Mouse (Mus musculus): ENCODE measurements at regions not wholly inside any gene's neighbourhood (a gene's known extent, or its start where the extent isn't known, plus 50 kb on each side); places are given as distances from the start of the nearest gene placed in this dataset.

DNA sequence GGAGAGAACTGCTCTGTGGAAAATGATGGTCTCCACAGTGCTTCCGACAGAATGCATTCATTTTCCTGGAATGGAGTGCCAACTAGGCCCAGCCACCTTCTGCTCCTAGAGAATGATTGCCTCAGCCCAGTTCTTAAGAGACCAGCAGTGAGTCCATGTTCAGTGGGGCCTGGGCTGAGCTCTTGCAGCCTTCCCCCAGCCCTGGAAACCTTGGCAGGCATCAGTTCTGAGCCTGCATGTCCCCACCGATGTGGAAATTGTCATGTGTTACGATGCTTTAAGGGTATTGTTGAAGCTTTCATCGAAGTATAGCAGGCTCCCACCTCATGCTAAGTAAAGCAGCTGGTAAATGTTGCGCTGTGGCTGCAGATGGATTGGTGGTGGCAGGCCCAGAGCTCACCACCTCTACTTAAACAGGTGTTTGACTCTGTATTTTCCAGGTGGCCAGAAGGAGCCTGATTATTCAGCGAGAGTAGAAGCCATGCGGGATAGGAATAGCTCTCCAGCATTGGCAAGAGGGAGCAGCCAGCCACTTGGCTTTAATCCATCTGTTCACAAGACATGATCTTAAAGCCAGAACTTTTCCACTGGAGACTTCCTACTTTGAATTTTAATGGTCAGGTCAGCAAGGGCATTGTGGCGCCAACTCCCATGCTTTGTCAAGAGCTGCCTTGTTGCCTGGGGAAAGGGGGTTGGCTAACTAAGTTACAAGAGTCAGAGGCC, 437.5 kb downstream of the Meis1 start:
- Histone ChIP-seq H3K4me1 (ENCODE audit: control insufficient read depth, insufficient read depth, low read length) (no peaks in the 10 kb centered on the region), H3K36me3 (ENCODE audit: control insufficient read depth, insufficient read depth, low read length) (no peaks in the 10 kb centered on the region), H3K4me2 (ENCODE audit: low read depth) (no peak overlapping the region), H3K9ac (ENCODE audit: low read length) (no peak overlapping the region), H3K4me3 (ENCODE audit: low read depth, low read length) (no peak overlapping the region), H3K9me3 (ENCODE audit: control insufficient read depth, low read length) (no peaks in the 10 kb centered on the region), H3K27ac (ENCODE audit: low read depth, low read length) (no peak overlapping the region), H3K27me3 (ENCODE audit: control insufficient read depth, insufficient read depth, low read length) (no peaks in the 10 kb centered on the region)
- DNase-seq (ENCODE audit: low spot score) (no peak), ATAC-seq (ENCODE audit: insufficient read depth, low FRiP score, low TSS enrichment) (no peak)
- 93% methylated on average over 8 of the region's 8 CpGs for WGBS

DNA sequence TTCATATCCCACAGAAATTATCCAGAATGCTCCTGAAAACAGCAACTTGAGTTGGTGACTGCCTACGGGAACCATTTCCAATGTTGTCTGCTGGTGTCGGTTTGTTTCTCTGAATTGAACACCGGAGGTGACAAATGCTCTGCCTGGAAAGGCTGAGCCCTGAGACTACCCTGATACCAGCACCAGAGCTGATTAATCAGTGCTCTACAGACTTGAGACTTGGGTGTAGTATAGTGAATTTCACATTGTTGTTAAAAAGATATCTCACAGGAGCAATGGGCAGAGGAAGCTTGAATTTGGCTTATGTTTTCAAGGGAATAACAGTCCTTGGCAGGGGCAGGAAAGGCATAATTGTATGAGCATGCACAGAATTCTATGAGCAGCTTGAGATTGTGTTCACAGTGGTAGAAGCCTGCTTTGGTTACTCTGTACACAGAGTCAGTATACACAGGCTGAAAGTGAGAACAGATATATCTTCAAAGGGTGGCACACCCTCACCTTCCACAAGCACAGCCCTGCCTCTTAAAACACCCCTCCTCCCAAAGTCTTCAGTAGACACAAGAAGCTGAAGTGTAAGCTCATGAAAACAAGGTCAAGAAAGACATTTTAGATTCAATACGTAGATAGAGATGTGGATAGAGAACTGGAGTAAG, 447.1 kb downstream of the Meis1 start:
- no peak for ATAC-seq (ENCODE audit: insufficient read depth, low FRiP score, low TSS enrichment)
- Histone ChIP-seq H3K4me1 (ENCODE audit: control insufficient read depth, insufficient read depth, low read length) (no peaks in the 10 kb centered on the region), H3K27me3 (ENCODE audit: control insufficient read depth, insufficient read depth, low read length) (no peaks in the 10 kb centered on the region), H3K4me2 (ENCODE audit: low read depth) (no peak overlapping the region), H3K4me3 (ENCODE audit: low read depth, low read length) (no peak overlapping the region), H3K27ac (ENCODE audit: low read depth, low read length) (no peak overlapping the region), H3K9me3 (ENCODE audit: control insufficient read depth, low read length) (no peaks in the 10 kb centered on the region), H3K9ac (ENCODE audit: low read length) (no peak overlapping the region), H3K36me3 (ENCODE audit: control insufficient read depth, insufficient read depth, low read length) (no peaks in the 10 kb centered on the region)
- DNase-seq (ENCODE audit: low spot score), result no peak
- 88% methylated on average over 4 of the region's 4 CpGs for WGBS

DNA sequence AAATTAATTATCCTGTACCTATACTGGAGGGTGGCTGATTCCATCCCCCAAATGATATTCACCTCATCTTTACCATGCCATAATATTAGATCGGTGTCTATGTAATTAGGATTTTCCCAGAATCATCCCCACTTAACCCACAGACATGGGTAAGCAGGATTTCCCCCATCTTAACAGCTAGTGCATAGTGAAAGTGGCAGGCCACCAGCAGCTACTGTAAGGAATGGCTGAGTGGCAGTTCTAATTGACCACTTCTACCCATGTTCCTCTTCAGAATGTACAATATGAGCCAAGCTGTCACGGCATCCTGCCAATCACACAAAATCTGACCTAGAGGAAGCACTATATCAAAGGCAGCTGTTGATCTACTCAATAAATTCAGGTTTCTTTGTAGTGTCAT, 455.8 kb downstream of the Meis1 start:
- no peaks in the 10 kb centered on the region for H3K27me3 ChIP-seq (ENCODE audit: control insufficient read depth, insufficient read depth, low read length)
- 93% methylated on average over 2 of the region's 2 CpGs for WGBS
- DNase-seq (ENCODE audit: low spot score), result no peak
- H3K4me3 ChIP-seq (ENCODE audit: low read depth, low read length), result no peak overlapping the region
- H3K9me3 ChIP-seq (ENCODE audit: control insufficient read depth, low read length), result no peaks in the 10 kb centered on the region
- ATAC-seq (ENCODE audit: insufficient read depth, low FRiP score, low TSS enrichment), result no peak
- no peaks in the 10 kb centered on the region for H3K4me1 ChIP-seq (ENCODE audit: control insufficient read depth, insufficient read depth, low read length)
- no peak overlapping the region for H3K4me2 ChIP-seq (ENCODE audit: low read depth)
- no peak overlapping the region for H3K27ac ChIP-seq (ENCODE audit: low read depth, low read length)
- H3K36me3 ChIP-seq (ENCODE audit: control insufficient read depth, insufficient read depth, low read length), result no peaks in the 10 kb centered on the region
- no peak overlapping the region for H3K9ac ChIP-seq (ENCODE audit: low read length)

DNA sequence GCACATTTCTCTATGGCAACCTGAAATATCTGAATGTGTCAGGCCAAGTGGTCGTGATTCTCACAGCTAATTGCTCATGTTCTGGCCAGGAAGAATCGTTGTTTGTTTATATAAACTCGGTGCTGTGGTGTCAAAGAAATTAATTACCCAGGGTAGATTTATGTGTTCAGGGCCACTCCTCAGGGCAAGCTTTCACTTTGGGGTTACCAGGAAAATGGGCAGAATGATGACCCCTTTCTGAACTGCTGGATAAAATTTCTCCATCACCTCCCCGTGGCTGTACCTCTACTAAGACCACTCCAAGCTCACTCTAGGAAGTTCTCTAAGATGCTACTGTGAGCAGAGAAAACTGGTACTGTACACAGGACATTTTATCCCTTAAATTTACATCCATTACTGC, 460.1 kb downstream of the Meis1 start:
- Histone ChIP-seq H3K27me3 (ENCODE audit: control insufficient read depth, insufficient read depth, low read length) (no peaks in the 10 kb centered on the region), H3K9me3 (ENCODE audit: control insufficient read depth, low read length) (no peaks in the 10 kb centered on the region), H3K4me1 (ENCODE audit: control insufficient read depth, insufficient read depth, low read length) (no peaks in the 10 kb centered on the region), H3K9ac (ENCODE audit: low read length) (no peak overlapping the region), H3K36me3 (ENCODE audit: control insufficient read depth, insufficient read depth, low read length) (no peaks in the 10 kb centered on the region), H3K4me2 (ENCODE audit: low read depth) (no peak overlapping the region), H3K4me3 (ENCODE audit: low read depth, low read length) (no peak overlapping the region), H3K27ac (ENCODE audit: low read depth, low read length) (no peak overlapping the region)
- WGBS, result 15% methylated on average over 4 of the region's 4 CpGs
- no peak for DNase-seq (ENCODE audit: low spot score)
- no peak for ATAC-seq (ENCODE audit: insufficient read depth, low FRiP score, low TSS enrichment)

DNA sequence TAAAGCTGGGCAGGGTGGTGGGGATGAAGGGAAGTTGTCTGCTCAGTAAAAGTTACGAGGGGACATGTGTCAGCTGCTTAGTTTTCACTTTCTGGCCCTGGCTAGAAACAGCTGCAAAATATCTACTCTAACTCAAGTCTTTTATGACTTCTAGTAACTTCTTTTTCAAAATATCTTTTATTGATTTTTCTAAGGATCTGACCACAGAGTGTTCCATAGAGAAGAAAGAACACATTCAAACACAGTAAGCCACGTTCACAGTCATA, 483.3 kb downstream of the Meis1 start:
- 85% methylated on average over 2 of the region's 2 CpGs for WGBS
- DNase-seq (ENCODE audit: low spot score), result no peak
- H3K4me3 ChIP-seq (ENCODE audit: low read depth, low read length), result no peak overlapping the region
- H3K4me2 ChIP-seq (ENCODE audit: low read depth), result no peak overlapping the region
- no peaks in the 10 kb centered on the region for H3K9me3 ChIP-seq (ENCODE audit: control insufficient read depth, low read length)
- H3K27me3 ChIP-seq (ENCODE audit: control insufficient read depth, insufficient read depth, low read length), result no peaks in the 10 kb centered on the region
- no peaks in the 10 kb centered on the region for H3K4me1 ChIP-seq (ENCODE audit: control insufficient read depth, insufficient read depth, low read length)
- H3K36me3 ChIP-seq (ENCODE audit: control insufficient read depth, insufficient read depth, low read length), result no peaks in the 10 kb centered on the region
- ATAC-seq (ENCODE audit: insufficient read depth, low FRiP score, low TSS enrichment), result no peak
- H3K9ac ChIP-seq (ENCODE audit: low read length), result no peak overlapping the region
- H3K27ac ChIP-seq (ENCODE audit: low read depth, low read length), result no peak overlapping the region

DNA sequence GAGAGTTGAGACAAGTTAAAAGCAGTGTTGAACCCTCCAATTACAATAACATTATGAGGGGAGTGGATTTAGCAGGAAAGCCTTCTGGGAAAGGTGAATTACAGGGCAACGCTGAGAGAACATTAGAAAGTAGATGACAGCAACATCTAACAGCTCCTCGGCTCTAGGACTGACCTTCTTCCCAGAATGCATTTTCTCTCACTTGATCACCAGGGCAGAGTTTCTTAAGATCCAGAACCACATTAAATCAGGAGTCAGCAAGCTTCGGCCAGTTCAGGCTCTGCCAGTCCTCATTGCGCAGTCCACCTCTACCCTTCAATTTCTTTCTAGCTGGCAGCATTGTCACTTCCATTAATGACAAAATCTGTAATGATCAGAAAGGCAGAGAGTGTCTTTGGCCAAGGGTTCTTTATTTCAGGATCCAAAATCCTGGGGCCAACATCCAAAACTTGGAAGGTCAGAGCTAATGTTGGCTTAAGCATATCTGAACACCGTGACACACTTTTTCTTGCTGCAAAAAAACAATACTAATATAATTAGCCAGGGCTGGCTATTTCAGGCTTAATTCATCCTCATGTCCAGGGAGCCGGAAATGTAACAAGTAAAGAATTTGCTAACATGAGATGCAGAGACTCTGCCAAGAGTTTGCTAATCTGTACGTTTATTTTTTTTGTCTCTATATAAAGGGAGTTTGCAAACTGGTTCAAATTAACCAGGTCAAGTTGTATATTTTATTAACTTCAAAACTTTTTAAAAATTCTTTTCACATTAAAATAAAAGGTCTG, 483.8 kb downstream of the Meis1 start:
- Histone ChIP-seq H3K4me2 (ENCODE audit: low read depth) (no peak overlapping the region), H3K36me3 (ENCODE audit: control insufficient read depth, insufficient read depth, low read length) (no peaks in the 10 kb centered on the region), H3K27ac (ENCODE audit: low read depth, low read length) (no peak overlapping the region), H3K9me3 (ENCODE audit: control insufficient read depth, low read length) (no peaks in the 10 kb centered on the region), H3K4me1 (ENCODE audit: control insufficient read depth, insufficient read depth, low read length) (no peaks in the 10 kb centered on the region), H3K27me3 (ENCODE audit: control insufficient read depth, insufficient read depth, low read length) (no peaks in the 10 kb centered on the region), H3K9ac (ENCODE audit: low read length) (no peak overlapping the region), H3K4me3 (ENCODE audit: low read depth, low read length) (no peak overlapping the region)
- no peak for DNase-seq (ENCODE audit: low spot score)
- WGBS, result 84% methylated on average over 7 of the region's 7 CpGs
- no peak for ATAC-seq (ENCODE audit: insufficient read depth, low FRiP score, low TSS enrichment)

DNA sequence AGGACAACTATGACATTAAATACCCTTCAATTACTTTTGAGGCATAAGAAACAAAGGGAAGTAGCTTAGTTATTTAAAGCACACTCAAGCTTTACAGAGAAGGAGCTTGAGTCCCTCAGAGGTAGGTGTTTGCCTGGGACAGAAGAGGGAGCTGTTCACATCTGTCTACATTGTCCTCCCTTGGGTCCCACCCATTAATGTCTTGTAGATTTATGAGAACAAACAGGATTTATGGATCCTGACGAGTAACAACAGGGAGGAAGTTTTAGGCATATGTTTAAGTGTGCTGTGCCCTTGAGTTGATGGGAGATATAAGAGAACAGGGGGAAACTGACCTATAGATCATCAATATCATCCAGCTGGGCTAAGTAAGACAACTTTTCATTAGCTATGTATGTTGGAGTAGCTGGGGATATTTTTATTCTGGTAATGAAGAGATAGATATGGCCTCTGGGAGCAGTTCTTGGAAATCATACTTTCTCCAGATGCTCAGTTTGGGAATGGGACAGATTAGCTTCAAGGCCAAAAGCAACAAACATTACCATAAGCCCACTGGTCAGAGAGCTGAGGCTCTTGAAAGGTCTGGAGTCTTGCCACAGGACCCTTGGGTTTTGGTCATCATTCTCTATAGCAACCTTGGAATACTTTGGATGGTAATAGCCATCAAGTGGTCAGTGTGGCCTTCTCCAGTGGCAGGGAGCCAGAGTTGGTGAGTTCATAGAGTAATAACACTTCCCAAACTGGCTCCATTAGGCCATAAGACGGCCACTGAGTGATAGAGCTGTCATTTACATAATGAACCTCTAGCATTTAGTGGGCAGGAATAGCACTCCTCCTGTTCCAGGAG, 487.3 kb downstream of the Meis1 start:
- H3K9ac ChIP-seq (ENCODE audit: low read length), result no peak overlapping the region
- no peak for DNase-seq (ENCODE audit: low spot score)
- H3K9me3 ChIP-seq (ENCODE audit: control insufficient read depth, low read length), result no peaks in the 10 kb centered on the region
- no peak overlapping the region for H3K27ac ChIP-seq (ENCODE audit: low read depth, low read length)
- no peaks in the 10 kb centered on the region for H3K36me3 ChIP-seq (ENCODE audit: control insufficient read depth, insufficient read depth, low read length)
- 48% methylated on average over 2 of the region's 2 CpGs for WGBS
- H3K4me2 ChIP-seq (ENCODE audit: low read depth), result no peak overlapping the region
- ATAC-seq (ENCODE audit: insufficient read depth, low FRiP score, low TSS enrichment), result no peak
- H3K27me3 ChIP-seq (ENCODE audit: control insufficient read depth, insufficient read depth, low read length), result no peaks in the 10 kb centered on the region
- no peak overlapping the region for H3K4me3 ChIP-seq (ENCODE audit: low read depth, low read length)
- no peaks in the 10 kb centered on the region for H3K4me1 ChIP-seq (ENCODE audit: control insufficient read depth, insufficient read depth, low read length)

DNA sequence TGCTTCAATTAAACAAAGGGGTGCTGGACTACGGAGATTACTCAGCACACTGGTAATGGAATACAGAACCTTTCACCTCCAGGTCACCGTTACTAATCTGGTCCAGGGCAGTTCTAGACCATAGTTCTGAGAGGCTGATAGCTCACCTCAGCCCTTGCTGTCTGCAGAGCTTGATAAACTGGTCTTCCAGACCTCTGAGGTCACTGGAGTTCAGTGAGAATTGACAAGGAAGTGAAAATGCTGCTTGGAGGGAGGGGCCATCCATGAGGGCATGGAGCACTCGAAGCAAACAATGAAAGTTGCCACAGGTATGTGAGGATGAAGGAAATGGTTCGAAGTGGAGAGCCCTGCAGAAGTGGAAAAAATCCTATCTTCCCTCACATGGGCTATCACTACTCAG, 490.2 kb downstream of the Meis1 start:
- Histone ChIP-seq H3K27ac (ENCODE audit: low read depth, low read length) (no peak overlapping the region), H3K4me2 (ENCODE audit: low read depth) (no peak overlapping the region), H3K9ac (ENCODE audit: low read length) (no peak overlapping the region), H3K9me3 (ENCODE audit: control insufficient read depth, low read length) (no peaks in the 10 kb centered on the region), H3K27me3 (ENCODE audit: control insufficient read depth, insufficient read depth, low read length) (no peaks in the 10 kb centered on the region), H3K4me3 (ENCODE audit: low read depth, low read length) (no peak overlapping the region), H3K4me1 (ENCODE audit: control insufficient read depth, insufficient read depth, low read length) (no peaks in the 10 kb centered on the region), H3K36me3 (ENCODE audit: control insufficient read depth, insufficient read depth, low read length) (no peaks in the 10 kb centered on the region)
- no peak for ATAC-seq (ENCODE audit: insufficient read depth, low FRiP score, low TSS enrichment)
- 72% methylated on average over 4 of the region's 4 CpGs for WGBS
- no peak for DNase-seq (ENCODE audit: low spot score)

Data from neural tube, embryonic 11.5 days (tissue).